Mouse (Mus musculus) T-cell, adult 2 months (primary cell): ENCODE results near the gene Slc23a3.

ENCODE experiments used
- DNase-seq: peaks from one replicate; pipeline ENCODE4 v3.0.0; 2022; ENCODE audit warnings: low spot score

The Slc23a3 gene

DNA sequence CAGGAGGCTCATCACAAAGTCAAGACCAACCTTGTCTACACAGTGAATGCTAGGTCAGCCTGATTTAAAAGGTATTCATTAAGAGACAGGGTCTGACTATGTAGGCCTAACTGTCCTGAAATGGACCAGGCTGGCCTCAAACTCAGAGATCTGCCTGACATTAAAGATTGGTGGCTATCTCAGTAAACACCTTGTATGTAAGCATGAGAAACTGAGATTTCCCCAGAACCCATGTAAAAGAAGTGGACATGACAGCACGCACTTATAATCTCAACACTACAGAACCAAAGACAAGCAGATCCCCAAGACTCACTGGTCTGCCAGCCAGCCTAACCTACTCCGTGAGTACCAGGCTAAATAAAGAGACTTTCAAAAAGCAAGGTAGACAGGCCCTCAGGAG is 4.8 kb upstream of the Slc23a3 start:
- no peak for DNase-seq

DNA sequence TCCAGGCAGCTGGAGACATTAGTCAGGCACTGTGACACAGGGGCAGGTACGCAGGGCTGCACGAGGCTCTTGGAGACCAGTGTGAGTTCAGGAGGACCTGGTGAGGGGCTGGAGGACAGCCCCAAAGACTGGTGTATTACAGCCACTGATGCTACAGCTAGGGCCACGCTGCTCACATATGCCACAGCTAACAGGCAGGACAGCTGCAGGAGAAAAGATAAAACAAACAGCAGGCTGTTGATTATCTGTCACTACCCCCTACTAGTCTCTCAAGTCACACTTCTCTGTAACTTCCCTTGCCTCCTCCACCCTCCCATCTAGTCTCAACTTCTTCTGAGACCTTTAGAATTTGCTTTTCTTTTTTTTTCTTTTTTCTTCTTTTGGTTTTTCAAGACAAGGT is 3.0 kb upstream of the Slc23a3 start:
- DNase-seq = no peak

DNA sequence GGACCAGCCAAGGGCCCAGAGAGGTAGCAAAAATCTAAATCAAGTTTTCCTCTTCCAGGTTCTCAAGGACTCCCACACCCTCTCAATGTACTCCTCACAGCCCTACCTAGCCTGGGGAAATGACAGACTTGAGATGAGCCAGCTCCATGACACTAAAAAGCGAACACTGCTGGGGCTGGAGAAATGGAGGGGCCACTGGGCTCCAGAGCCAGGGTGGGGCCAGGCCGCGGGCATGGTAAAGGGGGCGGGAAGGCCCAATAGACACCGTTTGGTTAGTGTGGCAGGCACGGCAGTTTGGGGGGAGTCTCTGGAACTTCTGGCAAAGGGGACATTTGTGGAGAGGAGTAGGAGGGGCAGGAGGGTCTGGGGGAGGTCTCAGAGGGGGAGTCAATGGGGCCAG is 2.6 kb upstream of the Slc23a3 start:
- no peak for DNase-seq

DNA sequence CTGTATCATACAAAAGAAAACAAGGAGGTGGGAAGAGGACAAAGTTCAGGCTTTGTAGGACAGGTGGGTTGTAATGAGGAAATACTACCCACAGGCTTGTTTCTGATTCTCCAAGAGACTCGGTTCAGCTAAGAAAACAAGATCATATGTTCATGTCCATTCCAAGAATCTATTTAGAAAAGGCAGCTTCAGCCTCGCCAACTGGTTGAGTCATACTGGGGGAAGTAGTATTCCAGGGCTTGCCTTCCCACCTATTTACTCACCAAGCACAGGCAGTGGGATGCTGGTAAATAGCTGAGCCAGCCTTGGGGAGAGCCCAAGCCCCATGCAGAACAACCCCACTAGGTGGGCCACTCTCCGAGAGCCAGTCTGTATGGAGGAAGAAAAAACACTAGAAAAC is 5.0 kb downstream of the Slc23a3 start:
- no peak for DNase-seq

DNA sequence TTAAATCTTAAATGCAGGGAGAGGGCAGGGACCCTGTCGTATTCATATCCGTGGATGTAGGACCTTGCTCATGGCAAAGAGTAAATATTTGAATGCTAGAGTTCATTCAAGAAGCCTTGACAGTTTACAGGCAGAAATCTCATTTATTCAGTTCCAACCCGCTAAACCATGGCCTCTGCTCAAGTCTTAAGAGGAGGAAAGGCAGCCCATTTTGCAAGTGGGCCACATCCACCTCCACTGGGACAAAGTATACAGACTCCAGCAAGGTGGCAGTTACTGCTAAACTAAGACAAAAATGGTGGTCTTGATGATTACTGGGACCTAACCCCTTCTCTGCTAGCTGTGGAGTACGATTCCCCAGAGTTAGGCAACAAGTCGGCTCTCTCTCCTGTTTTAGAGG is 8.3 kb downstream of the Slc23a3 start:
- no peak for DNase-seq

DNA sequence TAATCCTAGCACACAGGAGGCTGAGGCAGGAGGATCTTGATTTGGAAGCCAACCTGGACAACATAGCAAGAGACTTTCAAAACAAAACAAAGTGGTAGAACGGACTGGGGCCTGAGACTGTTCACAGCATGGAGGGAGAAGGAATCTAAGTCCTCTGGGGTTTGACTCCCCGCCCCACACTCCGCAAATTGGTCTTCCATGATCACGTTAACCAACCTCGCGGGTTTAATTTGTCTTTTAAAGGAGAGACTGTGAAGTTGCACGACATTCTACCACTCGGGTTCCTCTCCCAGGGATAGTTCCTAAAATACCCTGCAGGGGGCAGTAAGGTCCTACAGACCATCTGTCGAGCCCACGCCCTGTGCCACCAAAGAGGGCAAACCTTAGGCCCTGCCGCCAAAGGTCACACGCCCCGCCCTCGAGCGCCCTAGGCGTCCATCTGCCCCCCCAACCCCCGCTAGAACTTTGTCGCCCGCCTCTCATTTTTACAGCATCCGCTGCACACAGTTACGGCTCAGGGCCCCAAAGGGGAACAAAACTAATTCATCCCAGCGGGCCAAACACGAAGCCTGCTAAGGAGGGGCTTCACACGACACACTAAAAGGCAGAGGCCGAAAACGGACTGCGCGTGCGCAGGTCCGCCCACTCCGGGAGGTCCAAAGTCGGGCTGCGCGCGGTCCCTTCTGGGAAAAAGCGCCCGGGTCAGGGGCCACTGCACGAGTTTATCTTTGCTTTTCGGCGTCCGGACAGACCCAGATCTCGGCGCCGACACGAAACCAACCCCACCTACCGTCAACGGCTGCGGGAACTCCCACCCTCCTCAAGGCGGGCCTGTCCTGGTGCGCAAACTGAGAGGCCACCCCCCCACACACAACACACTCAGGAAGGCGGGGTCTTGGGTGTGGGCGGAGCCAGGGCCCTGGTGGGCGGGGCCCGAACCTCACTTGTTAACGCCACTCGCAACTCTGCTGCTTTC is 9.1 kb downstream of the Slc23a3 start, which contains the start of gene Nhej1:
Nhej1 (minus strand) TSS at position 855 of the 976 bp plus-strand sequence.
- peak; percentile 91 for DNase-seq

DNA sequence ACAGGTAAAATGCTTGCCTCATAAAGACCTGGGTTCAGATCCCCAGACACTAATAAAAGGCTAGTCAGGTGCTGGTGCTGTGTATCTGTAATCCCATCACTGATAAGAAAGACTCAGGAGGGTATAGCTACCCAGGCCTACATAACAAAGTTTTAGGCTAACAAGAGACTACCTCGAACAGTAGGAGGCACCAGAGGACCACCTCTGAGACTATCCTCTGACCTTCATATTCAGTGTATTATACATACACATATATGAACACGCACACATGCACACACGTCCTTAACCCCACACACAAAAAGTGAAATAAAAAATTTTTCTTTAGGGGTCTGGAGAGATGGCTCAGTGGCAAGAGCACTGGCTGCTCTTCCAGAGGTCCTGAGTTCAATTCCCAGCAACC is 11.5 kb downstream of the Slc23a3 start:
- peak; percentile 23 for DNase-seq
